Comparison of ENCODE assay signal across 18 mouse cellular contexts in the genomic region with DNA sequence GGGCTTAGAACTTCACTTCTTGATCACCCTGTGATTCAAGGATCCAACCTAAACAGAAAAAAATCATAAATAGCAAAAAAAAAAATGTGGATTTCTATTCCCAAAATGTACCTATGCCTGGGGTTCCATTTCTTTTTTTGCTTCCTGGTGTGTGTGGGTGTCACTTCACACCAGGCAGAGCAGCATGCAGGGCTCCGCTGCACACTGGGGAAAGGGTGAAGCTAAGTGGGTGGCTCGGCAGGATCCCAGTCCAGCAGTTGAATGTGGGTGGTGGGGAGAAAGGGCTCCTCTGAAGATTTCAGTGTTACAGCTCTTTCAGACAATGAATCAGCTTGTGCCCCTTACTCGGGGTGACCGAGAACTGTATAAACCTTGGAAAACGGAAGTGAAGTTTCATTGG.
DNase-seq lines count a peak whose midpoint lies in the region.
"Had no signal": no experiment of that assay in that cellular context is flagged by ENCODE, and none has a peak within 500 bp of the region (broad histone marks: within the 10 kb centered on the region; RNA-seq: fewer than 3 reads in every experiment).

No protein-coding gene starts in this region.

- peak; percentile 31 to 34 for DNase-seq in frontal cortex, postnatal 36 days (ENCODE audit: low spot score in 2 of 2)
- no peak for DNase-seq in frontal cortex, postnatal 25 days (ENCODE audit: low spot score in 2 of 2)
- peak; percentile 51 for DNase-seq in right cerebral cortex, adult 18-20 months
- DNase-seq in right cerebral cortex, postnatal 10 days (ENCODE audit: low spot score in 2 of 2) = no peak
- DNase-seq in brain, adult 2 months (ENCODE audit: low read depth, low spot score) = peak; percentile 75
- DNase-seq in lung, postnatal 4 days = no peak
- DNase-seq: adrenal gland, postnatal 10 days; adrenal gland, postnatal 36 days; B cell, adult 2 months; cerebellum, adult 11 months; cerebellum, adult 2 months; cerebellum, adult 9-11 months; cerebellum, postnatal 25 days; forebrain, postnatal 0 days; gastrocnemius, postnatal 25 days; heart, adult 18-20 months; heart, postnatal 14 days; heart, postnatal 4 days had no signal

Comparison
In these comparisons a context has a peak if more than half of its experiments do, and no peak if none do; other contexts are left out.
1. DNase-seq: peak in frontal cortex, postnatal 36 days (2 of 2), right cerebral cortex, adult 18-20 months (single experiment) and brain, adult 2 months (single experiment); none in frontal cortex, postnatal 25 days (0 of 2), right cerebral cortex, postnatal 10 days (0 of 2) and lung, postnatal 4 days (0 of 2).